Mouse (Mus musculus) adipocyte (in vitro differentiated cells): Measurements from ENCODE around the gene Ipo13.
A peak's percentile ranks its signal among the peaks of the same experiment; 100 is the strongest.

ENCODE experiments used
- DNase-seq: peaks from one replicate; pipeline ENCODE4 v3.0.0-alpha.2; 2016; ENCODE audit warnings: low spot score

Gene Ipo13

GRCm38 (mm10) chr4:117914031-117914430 is 768 bp downstream of the Ipo13 start:
- DNase-seq = no peak

- peak; percentile 16 for DNase-seq
Observed at GRCm38 (mm10) chr4:117913421-117913820, 1.4 kb downstream of the Ipo13 start.

DNA sequence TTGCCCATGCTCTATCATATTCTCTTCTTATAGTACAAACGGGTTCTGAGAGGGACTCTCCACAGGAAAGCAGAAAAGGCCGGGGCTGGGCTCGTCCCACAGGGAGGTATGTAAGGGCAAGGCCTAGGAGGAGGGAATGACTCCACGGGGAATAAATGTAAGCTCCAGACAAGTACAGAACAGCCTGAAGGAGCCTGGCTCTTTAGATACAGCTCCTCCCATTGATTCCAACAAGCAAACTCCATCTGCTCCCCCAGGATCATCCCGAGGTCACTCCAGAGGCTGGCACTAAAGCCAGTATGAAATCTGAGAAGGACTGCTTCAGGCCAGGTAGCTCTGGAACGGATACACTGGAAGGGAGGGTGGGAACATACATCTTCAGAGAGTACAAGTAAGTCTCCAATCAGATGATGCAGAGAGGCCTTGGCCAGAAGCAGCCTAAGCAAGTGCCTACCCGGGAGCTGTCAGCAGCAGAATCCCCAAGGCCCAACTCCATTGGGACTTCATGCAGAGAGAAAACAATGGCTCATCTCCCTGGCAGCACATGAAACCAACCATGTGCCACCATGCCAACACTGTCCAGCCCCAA is 2.0 kb downstream of the Ipo13 start:
- peak; percentile 16 for DNase-seq

DNA sequence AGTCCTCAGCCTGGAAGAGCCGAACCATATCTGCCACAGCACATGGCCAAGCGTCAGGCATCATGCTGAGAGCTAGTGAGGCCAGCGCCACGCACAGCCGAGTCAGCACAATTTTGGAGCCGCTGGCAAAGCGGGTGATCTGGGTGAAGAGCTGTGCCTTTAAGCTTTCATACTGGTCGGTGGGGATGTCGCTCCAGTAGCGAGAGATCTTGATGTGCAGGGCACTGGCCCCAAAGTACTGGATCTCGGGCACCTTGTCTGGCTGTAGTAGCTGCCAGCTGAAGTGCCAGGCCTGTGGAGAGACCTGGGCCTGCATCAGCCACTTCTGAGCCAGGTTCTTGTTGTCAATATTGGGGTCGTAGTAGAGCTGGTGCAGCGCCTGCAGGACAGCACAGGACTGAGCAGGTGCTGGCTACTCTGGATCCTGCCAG is 2.7 kb downstream of the Ipo13 start:
- no peak for DNase-seq

- DNase-seq = no peak
Observed at GRCm38 (mm10) chr4:117908834-117909453, 5.9 kb downstream of the Ipo13 start.

- DNase-seq = peak; percentile 90
Observed at GRCm38 (mm10) chr4:117906196-117906595, 8.6 kb downstream of the Ipo13 start.

DNA sequence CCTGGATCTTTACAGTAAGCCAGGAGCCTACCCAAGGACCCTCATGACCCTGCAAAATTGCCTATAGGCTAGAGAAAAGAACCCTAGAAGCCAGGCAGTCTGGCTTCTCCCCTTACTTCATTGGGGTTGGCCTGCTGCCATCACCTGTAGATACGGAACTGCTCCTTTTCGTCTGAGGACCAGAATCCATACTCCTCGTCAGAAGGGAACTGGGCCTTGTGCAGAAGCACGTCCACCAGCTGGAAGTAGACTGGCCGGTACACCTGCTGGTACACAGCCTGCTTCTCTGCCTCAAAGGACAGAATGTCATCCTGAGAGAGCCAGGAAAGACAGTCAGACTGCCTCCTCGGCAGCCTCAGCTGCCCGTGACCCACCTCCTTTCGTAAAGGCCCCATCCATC is 10.0 kb downstream of the Ipo13 start:
- DNase-seq = no peak

- no peak for DNase-seq
Observed at GRCm38 (mm10) chr4:117904094-117904493, 10.7 kb downstream of the Ipo13 start.

DNA sequence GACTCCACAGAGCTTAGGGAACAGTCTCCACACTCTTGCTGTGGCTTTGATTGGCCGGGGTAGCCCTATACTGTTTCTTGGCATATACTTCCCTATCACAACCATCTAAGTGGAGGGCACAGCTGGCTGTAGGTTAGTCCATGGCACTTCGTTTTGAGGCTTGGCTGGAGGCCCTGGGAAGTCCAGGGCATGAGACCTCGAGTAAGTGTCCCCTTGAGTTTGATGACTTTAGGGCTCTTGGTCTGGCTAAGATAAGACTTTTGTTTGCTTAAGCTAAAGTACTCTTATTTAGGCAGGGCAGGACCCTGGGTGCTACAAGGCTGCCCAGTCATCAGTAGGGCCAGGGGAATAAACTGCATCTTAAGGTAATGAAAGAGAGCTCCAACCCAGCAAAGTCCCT is 16.7 kb downstream of the Ipo13 start:
- DNase-seq = no peak

DNA sequence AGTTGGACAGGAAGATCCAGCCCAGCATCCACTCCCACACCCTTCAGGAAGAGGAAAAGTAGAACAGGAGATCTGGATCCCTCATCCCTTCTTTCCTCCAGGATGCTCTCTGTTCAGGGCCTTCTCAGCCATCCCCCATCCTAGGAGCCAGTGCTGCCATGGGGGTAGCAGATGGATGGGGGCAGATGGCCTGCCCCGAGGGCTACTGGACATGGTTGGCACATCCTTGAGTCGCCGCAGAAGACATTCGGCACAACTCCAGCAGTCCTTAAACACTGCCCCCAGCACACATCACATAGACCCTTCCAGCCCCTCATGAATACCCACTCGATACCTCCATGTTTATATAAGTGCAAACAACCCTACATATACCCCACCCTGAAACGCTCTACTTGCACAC is 18.8 kb downstream of the Ipo13 start:
- DNase-seq = no peak

GRCm38 (mm10) chr4:117895339-117895738 is 19.5 kb downstream of the Ipo13 start:
- no peak for DNase-seq

DNA sequence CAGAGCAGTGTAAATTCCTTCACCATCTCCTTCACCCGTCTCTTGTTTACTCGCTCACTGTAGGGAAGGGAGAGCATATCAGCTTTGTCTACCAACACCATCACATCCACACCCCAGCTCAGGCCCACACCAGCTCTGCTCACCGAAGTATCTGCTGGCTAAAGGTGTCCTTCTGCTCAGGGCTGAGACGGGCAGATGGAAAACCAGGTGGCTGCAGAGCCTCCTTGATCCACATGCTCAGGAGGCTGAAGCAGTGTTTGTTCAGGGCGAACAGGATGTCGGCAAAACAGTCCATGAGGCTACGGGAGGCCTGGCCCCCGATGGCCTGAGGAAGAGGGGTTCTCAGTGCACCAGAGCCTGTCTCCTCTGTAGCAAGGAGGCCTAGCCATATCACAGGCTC is 20.2 kb downstream of the Ipo13 start:
- DNase-seq = no peak

DNA sequence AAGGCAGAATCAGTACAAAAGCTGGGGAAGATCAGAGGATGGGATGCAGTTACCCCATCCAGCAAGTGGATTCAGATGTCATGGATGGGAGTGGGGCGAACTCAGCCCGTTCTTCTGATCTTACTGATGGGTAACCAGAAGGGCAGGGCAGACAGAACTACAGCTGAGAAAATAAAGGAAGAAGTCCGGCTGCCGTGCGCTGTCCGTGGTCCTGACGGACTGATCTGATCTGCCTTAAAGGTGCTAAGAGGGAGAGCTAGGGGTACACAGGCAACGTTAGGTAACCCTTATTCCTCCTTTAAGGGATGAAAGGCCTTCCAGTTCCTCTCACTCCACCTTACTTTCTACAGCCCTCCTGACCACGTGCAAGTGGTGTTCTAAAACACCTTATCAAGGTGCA is 21.4 kb downstream of the Ipo13 start:
- DNase-seq = peak; percentile 53

- DNase-seq = peak; percentile 88
Observed at GRCm38 (mm10) chr4:117891738-117892161, 23.0 kb downstream of the Ipo13 start, which contains the start of gene Dph2. TSS of gene Dph2 (minus strand) at chr4:117892032.

- DNase-seq = no peak
Observed at GRCm38 (mm10) chr4:117890750-117891149, 24.0 kb downstream of the Ipo13 start.

DNA sequence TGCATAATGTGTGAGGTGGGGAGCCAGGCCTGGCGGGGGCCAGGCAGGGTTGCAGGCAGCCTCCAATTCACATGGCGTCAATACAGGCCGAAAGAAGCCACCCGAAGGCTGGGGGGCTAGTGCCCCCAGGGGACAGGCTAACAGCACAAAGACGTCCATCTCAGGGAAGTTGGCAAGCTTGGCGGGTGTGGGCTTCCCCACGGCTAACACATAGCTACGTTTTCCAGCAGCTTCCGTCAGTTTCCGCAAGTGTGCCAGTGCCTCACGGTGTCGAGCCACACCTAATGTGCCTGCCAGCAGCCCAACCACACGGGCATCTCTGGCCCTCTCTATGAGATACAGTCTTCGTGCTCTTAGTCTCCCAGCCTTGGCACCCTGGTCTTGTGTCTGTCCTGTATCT is 24.8 kb downstream of the Ipo13 start:
- no peak for DNase-seq

GRCm38 (mm10) chr4:117889471-117889870 is 25.3 kb downstream of the Ipo13 start:
- no peak for DNase-seq

- DNase-seq = no peak
Observed at GRCm38 (mm10) chr4:117887920-117888319, 26.9 kb downstream of the Ipo13 start.

GRCm38 (mm10) chr4:117887133-117887532 is 27.7 kb downstream of the Ipo13 start, which contains the start of gene Atp6v0b:
TSS of gene Atp6v0b (minus strand) at chr4:117887333.
- peak; percentile 81 for DNase-seq

DNA sequence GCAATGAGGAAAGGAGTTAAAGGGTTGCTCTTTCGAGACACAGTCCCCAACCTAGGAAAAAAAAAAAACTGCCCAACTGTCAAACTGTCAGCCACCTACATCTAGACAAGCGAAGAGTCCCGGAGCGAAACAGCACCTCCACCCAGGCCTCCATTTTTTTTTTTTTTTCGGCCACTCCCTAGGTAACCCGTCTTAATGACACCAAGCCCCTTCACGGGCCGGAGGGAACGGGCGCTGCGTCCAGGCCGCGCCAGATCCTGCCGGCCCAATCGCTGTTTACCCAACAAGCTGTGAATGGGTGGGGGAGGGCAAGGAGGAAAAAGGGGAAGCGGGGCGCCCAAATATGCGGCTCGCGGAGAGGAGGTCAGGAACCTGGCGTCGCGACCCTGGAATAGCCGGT is 28.2 kb downstream of the Ipo13 start:
- DNase-seq = no peak

DNA sequence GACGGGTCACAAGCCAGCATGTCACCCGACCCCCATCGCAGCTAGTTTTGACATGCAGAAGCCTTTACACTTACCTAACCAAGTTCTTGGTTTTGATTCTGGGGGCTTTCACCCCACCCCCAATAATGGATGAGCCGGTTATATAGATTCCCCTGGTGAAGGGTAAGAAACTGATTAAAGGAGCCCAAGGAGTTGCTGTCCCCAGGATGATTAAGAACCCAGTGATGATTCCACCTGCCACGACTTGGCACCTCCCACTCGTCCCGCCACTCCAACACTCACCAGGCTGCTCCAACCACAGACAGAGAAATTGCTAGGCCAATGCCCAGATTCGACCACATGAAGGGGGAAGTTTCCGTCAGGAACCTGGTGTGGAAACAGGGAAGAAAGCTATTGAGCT is 28.8 kb downstream of the Ipo13 start:
- DNase-seq = no peak

GRCm38 (mm10) chr4:117885093-117885492 is 29.7 kb downstream of the Ipo13 start:
- no peak for DNase-seq

GRCm38 (mm10) chr4:117884146-117884545 is 30.7 kb downstream of the Ipo13 start:
- no peak for DNase-seq
